Mouse (Mus musculus): ENCODE data around the gene Kctd19. TPM values are rescaled to one million over a fixed set of nuclear protein-coding genes. Genes with fewer than 3 reads are reported as not detected.

Gene Kctd19
- polyA plus RNA-seq, 1 experiment: 0.01 TPM

DNA sequence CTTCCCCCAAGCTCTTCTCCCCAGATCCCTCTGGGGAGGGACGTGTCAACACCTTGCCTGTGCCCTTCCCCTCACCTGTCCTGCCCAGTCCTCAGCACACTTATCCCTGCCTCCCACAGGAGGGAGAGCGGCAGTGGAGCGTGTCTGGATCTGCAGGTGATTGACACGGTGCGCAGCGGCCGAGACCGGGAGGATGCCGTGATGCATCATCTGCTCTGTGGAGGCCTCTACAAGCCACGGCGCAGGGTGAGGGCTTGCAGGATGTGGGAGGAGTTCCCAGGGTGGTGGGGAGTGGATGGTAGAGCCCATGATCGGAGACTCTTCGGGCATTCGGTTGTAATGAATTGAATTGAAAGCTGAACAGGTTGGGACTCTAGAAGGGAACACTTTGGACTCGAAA lies 54.1 kb downstream of the Kctd19 start:
- Histone ChIP-seq H3K4me3 (ENCODE audit: insufficient read depth, poor library complexity, severe bottlenecking) (no peak overlapping the region), H3K79me3 (ENCODE audit: low read depth) (no peaks in the 10 kb centered on the region), H3K36me3 (ENCODE audit: control insufficient read depth, insufficient read depth) (peaks cover 77% of the 10 kb centered on the region), H3K27me3 (ENCODE audit: control insufficient read depth, insufficient read depth, insufficient read length) (no peaks in the 10 kb centered on the region), H3K79me2 (ENCODE audit: control insufficient read depth, insufficient read depth) (no peaks in the 10 kb centered on the region), H3ac (ENCODE audit: control insufficient read depth, insufficient read length, low read depth) (no peak overlapping the region)
- no peak for TF ChIP-seq MYOG (IDR thresholded peaks at IDR 0.05; ENCODE audit: control insufficient read depth, extremely low read depth, insufficient read length)
- no peak for TF ChIP-seq CTCF (IDR thresholded peaks at IDR 0.05; ENCODE audit: control insufficient read depth, insufficient read depth, insufficient read length)
- TF ChIP-seq FOSL1 (IDR thresholded peaks at IDR 0.05; ENCODE audit: insufficient read depth, low read length, poor library complexity, severe bottlenecking): no peak
- no peak for TF ChIP-seq CEBPB (IDR thresholded peaks at IDR 0.05; ENCODE audit: low read depth)
- no peak for TF ChIP-seq MYOD1 (IDR thresholded peaks at IDR 0.05; ENCODE audit: control insufficient read depth, insufficient read length, low read depth)
- TF ChIP-seq MAX (IDR thresholded peaks at IDR 0.05): no peak
- TF ChIP-seq USF1 (IDR thresholded peaks at IDR 0.05; ENCODE audit: low read depth): no peak

GRCm38 (mm10) chr8:105356681-105357080 lies 56.6 kb downstream of the Kctd19 start:
- Histone ChIP-seq H3ac (ENCODE audit: control insufficient read depth, insufficient read length, low read depth) (no peak overlapping the region), H3K27me3 (ENCODE audit: control insufficient read depth, insufficient read depth, insufficient read length) (no peaks in the 10 kb centered on the region), H3K36me3 (ENCODE audit: control insufficient read depth, insufficient read depth) (peaks cover 76% of the 10 kb centered on the region), H3K79me2 (ENCODE audit: control insufficient read depth, insufficient read depth) (peaks cover 19% of the 10 kb centered on the region), H3K79me3 (ENCODE audit: low read depth) (peaks cover 2% of the 10 kb centered on the region), H3K4me3 (ENCODE audit: insufficient read depth, poor library complexity, severe bottlenecking) (no peak overlapping the region)
- TF ChIP-seq FOSL1 (IDR thresholded peaks at IDR 0.05; ENCODE audit: insufficient read depth, low read length, poor library complexity, severe bottlenecking) (no peak), CTCF (IDR thresholded peaks at IDR 0.05; ENCODE audit: control insufficient read depth, insufficient read depth, insufficient read length) (no peak), MAX (IDR thresholded peaks at IDR 0.05) (no peak), CEBPB (IDR thresholded peaks at IDR 0.05; ENCODE audit: low read depth) (no peak), MYOD1 (IDR thresholded peaks at IDR 0.05; ENCODE audit: control insufficient read depth, insufficient read length, low read depth) (no peak), USF1 (IDR thresholded peaks at IDR 0.05; ENCODE audit: low read depth) (no peak), MYOG (IDR thresholded peaks at IDR 0.05; ENCODE audit: control insufficient read depth, extremely low read depth, insufficient read length) (no peak)

GRCm38 (mm10) chr8:105355179-105356024 lies 57.9 kb downstream of the Kctd19 start:
- Histone ChIP-seq H3K27me3 (ENCODE audit: control insufficient read depth, insufficient read depth, insufficient read length) (no peaks in the 10 kb centered on the region), H3K4me3 (ENCODE audit: insufficient read depth, poor library complexity, severe bottlenecking) (no peak overlapping the region), H3K79me2 (ENCODE audit: control insufficient read depth, insufficient read depth) (peaks cover 32% of the 10 kb centered on the region), H3K79me3 (ENCODE audit: low read depth) (peaks cover 13% of the 10 kb centered on the region), H3K36me3 (ENCODE audit: control insufficient read depth, insufficient read depth) (peaks cover 63% of the 10 kb centered on the region), H3ac (ENCODE audit: control insufficient read depth, insufficient read length, low read depth) (no peak overlapping the region)
- TF ChIP-seq CTCF (IDR thresholded peaks at IDR 0.05; ENCODE audit: control insufficient read depth, insufficient read depth, insufficient read length) (no peak), MYOD1 (IDR thresholded peaks at IDR 0.05; ENCODE audit: control insufficient read depth, insufficient read length, low read depth) (no peak), USF1 (IDR thresholded peaks at IDR 0.05; ENCODE audit: low read depth) (no peak), MAX (IDR thresholded peaks at IDR 0.05) (no peak), CEBPB (IDR thresholded peaks at IDR 0.05; ENCODE audit: low read depth) (no peak), FOSL1 (IDR thresholded peaks at IDR 0.05; ENCODE audit: insufficient read depth, low read length, poor library complexity, severe bottlenecking) (no peak), MYOG (IDR thresholded peaks at IDR 0.05; ENCODE audit: control insufficient read depth, extremely low read depth, insufficient read length) (no peak)

DNA sequence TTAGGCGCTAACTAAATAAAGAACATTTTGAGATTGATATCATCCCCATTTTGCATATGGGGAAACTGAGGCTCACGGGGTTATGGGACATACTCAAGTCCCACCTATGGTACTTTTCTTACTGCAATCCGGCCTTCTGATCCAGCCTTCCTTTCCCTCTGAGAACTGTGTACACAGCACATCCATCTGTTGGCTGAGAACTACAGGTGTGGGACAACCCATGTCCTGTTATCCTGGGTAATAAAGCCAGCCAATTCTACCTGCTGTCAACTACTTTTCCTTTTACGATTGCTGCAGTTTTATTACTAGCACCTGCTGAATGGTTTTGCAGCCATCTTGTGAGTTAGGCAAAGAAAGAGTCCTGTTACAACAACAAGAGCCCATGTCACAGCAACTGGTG lies 58.8 kb downstream of the Kctd19 start:
- TF ChIP-seq MYOG (IDR thresholded peaks at IDR 0.05; ENCODE audit: control insufficient read depth, extremely low read depth, insufficient read length) (no peak), MAX (IDR thresholded peaks at IDR 0.05) (no peak), CTCF (IDR thresholded peaks at IDR 0.05; ENCODE audit: control insufficient read depth, insufficient read depth, insufficient read length) (no peak), USF1 (IDR thresholded peaks at IDR 0.05; ENCODE audit: low read depth) (no peak), CEBPB (IDR thresholded peaks at IDR 0.05; ENCODE audit: low read depth) (no peak)
- H3K79me3 ChIP-seq (ENCODE audit: low read depth): peaks cover 21% of the 10 kb centered on the region
- H3K4me3 ChIP-seq (ENCODE audit: insufficient read depth, poor library complexity, severe bottlenecking): no peak overlapping the region
- H3ac ChIP-seq (ENCODE audit: control insufficient read depth, insufficient read length, low read depth): no peak overlapping the region
- peaks cover 57% of the 10 kb centered on the region for H3K36me3 ChIP-seq (ENCODE audit: control insufficient read depth, insufficient read depth)
- H3K79me2 ChIP-seq (ENCODE audit: control insufficient read depth, insufficient read depth): peaks cover 41% of the 10 kb centered on the region
- no peaks in the 10 kb centered on the region for H3K27me3 ChIP-seq (ENCODE audit: control insufficient read depth, insufficient read depth, insufficient read length)

- H3K4me3 ChIP-seq (ENCODE audit: insufficient read depth, poor library complexity, severe bottlenecking): no peak overlapping the region
- no peak overlapping the region for H3ac ChIP-seq (ENCODE audit: control insufficient read depth, insufficient read length, low read depth)
- TF ChIP-seq CTCF (IDR thresholded peaks at IDR 0.05; ENCODE audit: control insufficient read depth, insufficient read depth, insufficient read length) (no peak), MYOD1 (IDR thresholded peaks at IDR 0.05; ENCODE audit: control insufficient read depth, insufficient read length, low read depth) (no peak), MYOG (IDR thresholded peaks at IDR 0.05; ENCODE audit: control insufficient read depth, extremely low read depth, insufficient read length) (no peak)
- H3K79me2 ChIP-seq (ENCODE audit: control insufficient read depth, insufficient read depth): peaks cover 49% of the 10 kb centered on the region
- H3K79me3 ChIP-seq (ENCODE audit: low read depth): peaks cover 24% of the 10 kb centered on the region
- H3K36me3 ChIP-seq (ENCODE audit: control insufficient read depth, insufficient read depth): peaks cover 48% of the 10 kb centered on the region
- H3K27me3 ChIP-seq (ENCODE audit: control insufficient read depth, insufficient read depth, insufficient read length): no peaks in the 10 kb centered on the region
Observed at GRCm38 (mm10) chr8:105353583-105354135, 59.6 kb downstream of the Kctd19 start.

Measured in C2C12 (cell line).